Mouse (Mus musculus) thymus, adult 2 months (tissue): ENCODE measurements at regions not wholly inside any gene's neighbourhood (a gene's known extent, or its start where the extent isn't known, plus 50 kb on each side); places are given as distances from the start of the nearest gene placed in this dataset.

ENCODE experiments used
- CTCF ChIP-seq: fragments of 200-500 bp; IDR thresholded peaks from 2 replicates; pipeline ENCODE4 v1.5.1; 2012; ENCODE audit warnings: mild to moderate bottlenecking, control low read depth, low read length, moderate library complexity, borderline replicate concordance; ENCODE audit not compliant: control insufficient read depth, poor library complexity, insufficient read depth; ENCODE audit errors: extremely low read depth
- POLR2A ChIP-seq: fragments of 200-500 bp; IDR thresholded peaks from 2 replicates; pipeline ENCODE4 v1.6.1; 2012; ENCODE audit warnings: mild to moderate bottlenecking, low read length, control low read depth, moderate library complexity; ENCODE audit not compliant: control insufficient read depth, poor library complexity, insufficient read depth; ENCODE audit errors: extremely low read depth

DNA sequence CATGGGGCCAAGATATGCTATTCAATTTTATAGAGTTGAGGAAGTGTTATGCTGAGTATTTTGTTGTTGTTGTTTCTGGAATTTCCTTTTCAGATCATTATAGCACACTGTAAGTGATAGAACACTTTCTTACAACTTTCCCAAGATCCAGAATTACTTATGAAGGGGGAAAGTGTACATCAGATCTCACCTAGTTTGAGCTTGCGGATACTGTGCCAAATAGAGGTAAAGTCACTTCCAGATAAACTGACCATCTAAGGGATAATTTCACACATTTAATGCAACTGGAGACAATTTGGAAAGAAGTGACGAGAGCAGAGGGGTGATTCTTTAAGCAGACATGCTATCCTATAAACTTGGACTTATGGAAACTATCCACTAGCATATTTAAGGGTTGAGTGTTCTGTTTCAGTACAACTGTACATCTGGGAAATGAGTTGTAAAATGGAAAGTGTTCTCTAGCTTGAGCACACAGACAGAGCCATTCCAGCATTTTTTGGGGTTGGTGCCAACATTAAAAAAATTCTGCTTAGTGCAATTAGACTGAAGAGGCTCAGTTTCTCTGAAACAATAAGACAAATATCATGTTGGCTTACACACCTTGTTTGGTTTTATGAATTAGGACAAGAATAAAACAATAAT, 307.0 kb downstream of the Trim52 start:
- no peak for TF ChIP-seq CTCF
- TF ChIP-seq POLR2A, result no peak
